Mouse (Mus musculus): ENCODE results near the gene Tigd3.

GRCm38 (mm10) chr19:5879735-5880134 is 14.2 kb downstream of the Tigd3 start:
- no peak for TF ChIP-seq GATA1 (IDR thresholded peaks at IDR 0.05; ENCODE audit: borderline replicate concordance, low read length)
- TF ChIP-seq FLI1 (IDR thresholded peaks at IDR 0.05; ENCODE audit: low read length), result no peak
